Mouse (Mus musculus) fibroblast of lung, adult 2 months (primary cell): ENCODE measurements around the gene Map4k3.
A peak's percentile ranks its signal among the peaks of the same experiment; 100 is the strongest.
"Not testable (repeated sequence)": the region's sequence is repeated elsewhere in the genome, so short reads cannot be mapped to it uniquely, and the experiment has no call there.

ENCODE experiments used
- DNase-seq: peaks from one replicate; pipeline ENCODE4 v3.0.0-alpha.2; 2011; ENCODE audit warnings: low read depth

Gene Map4k3

DNA sequence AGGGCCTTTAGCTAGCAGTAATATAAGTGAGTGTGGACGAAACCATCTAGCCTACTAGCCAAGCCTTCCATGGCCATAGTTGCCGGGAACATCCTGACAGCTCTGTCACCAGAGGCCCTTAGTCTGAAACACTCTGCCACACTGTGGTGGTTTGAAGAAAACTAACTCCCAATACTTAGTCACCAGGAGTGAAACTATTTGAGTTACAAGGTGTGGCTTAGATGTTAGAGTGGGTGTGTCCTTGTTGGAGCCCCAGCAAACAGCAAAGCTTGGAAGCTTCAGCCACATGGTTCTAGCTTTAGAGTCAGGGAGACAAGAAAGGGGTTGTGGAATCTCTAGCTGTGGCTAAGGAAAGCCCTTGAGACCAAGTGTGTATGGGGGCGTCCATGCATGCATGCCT is 97.3 kb downstream of the Map4k3 start:
- DNase-seq, result no peak

DNA sequence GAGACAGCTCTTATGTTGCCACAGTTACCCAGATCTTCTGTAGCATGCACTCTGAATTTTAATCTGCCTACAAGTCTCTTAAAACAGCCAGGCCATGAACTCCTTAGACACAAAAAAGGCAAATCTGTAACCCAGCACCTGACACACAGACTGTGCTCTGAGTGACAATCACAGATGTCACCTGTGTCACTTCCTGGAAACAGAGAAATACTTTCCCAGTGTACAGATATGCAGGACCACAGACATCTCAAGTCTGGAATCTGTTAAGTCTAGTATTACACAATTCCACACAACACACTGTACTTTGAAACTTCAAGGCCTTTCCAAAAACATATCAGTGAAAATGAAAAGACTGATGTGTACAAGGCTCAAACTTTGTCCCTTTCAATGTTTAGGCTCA is 103.3 kb downstream of the Map4k3 start:
- no peak for DNase-seq

DNA sequence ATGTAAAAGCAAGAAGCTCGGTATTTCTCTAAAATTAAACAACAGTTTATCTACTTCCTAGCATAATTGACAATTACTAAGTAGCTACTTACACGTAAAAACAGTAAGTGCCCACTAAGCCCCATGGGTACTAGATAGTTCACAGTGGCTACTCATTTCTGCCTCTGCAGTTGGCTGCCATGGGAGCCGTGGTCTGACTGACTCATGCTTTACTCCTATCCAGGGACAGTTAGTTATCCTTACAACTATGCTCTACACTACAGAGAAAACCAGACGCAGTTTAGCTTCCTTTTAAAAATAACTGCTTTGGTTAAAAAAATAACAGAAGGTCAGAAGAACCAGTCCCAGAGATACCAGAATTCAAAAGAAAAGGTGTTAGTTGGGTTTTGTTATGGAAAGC is 106.6 kb downstream of the Map4k3 start:
- no peak for DNase-seq

DNA sequence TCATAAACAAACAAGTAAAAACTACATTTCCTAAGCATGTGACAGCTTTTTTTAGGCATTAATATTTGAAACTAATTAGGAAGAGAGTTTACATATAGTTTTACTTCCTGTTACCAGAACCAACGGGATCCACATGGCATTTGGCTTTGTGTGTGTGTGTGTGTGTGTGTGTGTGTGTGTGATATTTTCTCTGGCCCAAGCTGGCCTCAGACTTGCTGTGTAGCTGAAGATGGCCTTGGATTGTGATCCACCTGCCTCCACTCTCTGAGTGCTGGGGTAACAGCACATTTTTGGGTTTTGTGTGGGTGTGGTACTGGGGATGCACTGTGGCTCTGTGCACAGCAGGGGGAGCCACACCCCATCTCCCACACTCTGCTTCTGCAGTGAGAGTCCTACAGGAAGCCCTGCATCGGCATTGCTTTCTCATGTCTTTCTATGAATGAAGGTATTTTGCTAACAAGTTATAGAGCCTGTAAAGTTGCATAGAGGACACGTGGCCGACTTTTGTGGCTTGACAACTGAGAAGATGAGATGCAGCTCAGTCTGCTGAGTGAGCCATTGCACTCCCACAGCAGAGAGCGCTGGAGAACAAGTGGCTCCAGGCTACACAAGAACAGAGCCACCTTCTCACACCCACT is 107.4 kb downstream of the Map4k3 start:
- peak; percentile 23 for DNase-seq

DNA sequence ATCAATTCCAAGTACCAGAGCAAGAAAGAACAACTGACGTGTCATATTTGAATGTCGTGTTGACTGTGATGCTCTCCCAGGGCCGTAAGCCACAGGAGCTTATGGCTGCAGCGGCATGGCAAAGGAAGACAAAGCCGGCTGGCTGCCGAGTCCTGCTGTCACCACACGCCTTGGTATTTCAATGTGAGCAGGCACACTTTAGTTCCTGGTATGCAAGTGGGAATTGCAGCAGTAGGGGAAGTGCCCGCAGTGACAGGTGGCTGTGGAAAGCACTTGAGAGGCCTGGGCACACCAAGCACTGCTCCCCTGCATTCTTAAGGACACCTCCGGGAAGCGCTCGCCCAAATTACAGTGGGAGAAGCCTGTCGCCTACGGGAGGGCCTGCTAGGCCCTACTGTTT is 108.7 kb downstream of the Map4k3 start:
- DNase-seq, result no peak

DNA sequence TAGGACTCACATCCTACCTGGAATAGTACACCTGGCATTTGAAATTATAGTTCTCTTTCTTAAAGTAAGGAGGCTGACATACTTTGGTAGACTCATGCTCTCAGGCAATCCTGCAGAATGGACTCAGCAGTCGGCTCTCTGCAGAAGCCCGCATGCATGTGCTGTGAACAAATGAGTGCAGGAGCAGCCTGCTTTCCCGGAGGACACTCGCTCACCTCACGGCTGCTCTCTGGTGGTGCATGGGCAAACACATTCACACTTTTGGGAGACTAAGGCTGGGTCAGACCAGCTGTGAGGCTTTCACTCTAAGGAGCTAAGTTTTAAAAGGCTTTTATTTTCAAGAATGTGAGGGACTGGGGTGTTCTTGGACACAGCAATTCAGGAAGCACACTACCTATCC is 109.4 kb downstream of the Map4k3 start:
- DNase-seq, result no peak

DNA sequence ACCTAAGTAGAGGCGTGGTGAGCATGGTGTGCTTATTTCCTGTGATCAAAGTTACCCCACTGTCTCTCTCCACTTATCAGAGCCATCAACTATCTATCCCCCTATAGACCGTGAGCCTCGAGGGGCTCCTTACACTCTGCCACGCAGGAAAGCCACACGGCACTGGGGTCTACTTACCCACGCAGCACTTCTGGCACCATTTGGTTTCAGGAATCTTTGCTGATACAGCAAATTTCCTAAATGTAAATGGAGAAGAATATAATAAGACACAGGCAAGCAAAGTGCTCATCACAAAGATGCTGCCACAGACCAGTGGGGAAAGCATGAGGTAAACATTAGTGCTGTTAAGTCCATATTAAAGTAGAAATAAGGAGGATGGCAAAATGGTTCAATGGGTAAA is 124.5 kb downstream of the Map4k3 start:
- DNase-seq, result no peak

DNA sequence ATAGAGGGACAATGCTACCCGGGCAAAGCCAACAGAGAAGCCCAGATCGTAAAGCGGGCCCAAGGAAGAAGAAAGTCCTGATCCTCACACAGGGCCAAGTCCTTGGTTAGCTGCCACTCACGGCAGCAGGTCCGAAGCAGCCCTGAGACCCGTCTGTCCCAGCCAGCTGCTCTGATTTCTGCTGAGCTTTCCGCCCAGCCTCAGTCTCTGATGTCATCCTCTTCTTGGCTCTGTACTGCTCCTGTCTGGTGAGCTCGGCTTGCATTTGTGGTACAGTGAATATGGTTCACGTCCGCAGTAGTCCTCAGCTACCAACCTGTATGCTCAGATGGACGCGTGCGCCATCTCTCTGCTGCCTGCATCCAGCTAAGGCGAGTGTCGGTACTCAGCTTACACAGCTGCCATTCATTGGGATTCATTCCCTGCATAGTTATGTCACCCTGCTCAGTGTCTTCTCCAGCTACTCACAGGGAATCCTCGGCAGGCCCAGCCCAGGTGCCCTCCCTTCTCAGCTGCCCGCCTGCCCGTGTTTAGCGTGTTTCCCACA is 125.1 kb downstream of the Map4k3 start:
- DNase-seq, result no peak

DNA sequence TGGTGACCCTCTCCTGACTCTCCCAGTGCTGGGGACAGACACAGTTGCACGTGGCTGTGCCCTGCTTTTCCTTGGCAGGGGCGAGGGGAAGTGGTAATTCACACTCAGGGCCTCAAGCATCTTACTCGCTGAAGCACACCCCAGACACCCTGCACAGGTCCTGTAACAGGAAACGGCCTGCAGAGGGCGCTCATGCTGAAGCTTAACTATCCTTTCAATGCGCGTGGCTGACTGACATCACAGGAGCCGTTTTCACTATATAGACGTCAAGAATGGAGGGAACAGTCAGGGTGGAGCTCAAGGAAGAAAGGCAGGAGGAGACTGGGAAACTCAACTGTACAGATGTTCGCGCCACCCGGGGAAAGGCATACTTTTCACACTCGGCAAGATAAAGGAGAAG is 126.9 kb downstream of the Map4k3 start:
- DNase-seq, result no peak

DNA sequence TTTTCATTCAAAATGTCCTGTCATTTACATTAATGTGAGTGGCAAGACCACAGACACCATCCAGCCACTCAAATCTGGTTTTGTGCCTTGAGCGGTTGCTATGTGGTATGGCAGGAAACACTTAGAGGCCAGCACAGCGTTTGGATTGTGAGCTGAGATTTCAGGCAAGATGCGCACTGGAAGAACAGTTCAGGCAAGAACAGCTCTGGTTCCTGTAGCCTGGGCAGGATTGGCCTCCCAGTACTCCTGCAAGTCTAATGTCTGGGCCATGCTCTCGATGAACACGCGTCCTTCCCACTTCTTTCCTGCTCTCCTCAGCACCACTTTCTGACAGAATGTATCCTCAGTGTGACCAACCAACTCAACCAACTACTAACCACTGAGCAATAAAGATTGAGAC is 145.2 kb downstream of the Map4k3 start:
- no peak for DNase-seq

DNA sequence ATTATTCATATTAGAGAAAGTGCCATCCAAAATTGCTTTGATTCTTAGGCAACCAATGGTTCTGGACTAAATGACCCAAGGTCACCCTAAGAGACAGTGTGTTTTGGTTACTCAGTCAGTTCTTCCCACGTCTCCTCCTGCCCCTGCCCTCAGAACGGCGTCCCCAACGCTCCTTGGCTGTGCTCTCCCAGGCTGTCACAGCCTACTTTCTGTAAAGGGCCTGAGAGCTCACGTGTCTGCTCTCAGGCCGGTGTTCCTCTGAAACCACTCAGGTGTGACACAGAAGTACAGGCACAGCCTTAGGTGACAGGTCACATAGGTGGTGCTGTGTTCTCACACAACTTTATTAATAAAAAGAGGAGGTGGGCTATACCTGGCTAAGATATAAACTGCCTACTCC is 148.4 kb downstream of the Map4k3 start:
- no peak for DNase-seq

DNA sequence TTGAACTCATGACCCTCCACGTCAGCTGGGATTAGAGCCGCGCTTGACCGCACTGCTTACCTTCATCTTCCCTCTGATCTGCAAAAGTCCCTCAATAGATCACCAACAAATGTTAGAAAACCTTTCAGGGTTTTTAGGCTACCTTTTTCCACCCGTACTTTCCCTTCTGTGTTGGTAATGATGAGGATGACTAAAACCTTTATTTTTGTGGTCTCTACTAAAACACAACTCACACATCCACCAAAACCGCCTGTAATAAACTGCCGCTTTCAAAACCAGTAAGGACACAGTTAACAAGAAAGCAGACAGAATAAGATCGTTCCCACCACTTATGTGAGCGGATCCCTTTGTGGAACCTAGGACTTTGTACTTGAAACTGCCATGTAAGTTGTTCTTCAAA is 149.2 kb downstream of the Map4k3 start:
- DNase-seq, result no peak

DNA sequence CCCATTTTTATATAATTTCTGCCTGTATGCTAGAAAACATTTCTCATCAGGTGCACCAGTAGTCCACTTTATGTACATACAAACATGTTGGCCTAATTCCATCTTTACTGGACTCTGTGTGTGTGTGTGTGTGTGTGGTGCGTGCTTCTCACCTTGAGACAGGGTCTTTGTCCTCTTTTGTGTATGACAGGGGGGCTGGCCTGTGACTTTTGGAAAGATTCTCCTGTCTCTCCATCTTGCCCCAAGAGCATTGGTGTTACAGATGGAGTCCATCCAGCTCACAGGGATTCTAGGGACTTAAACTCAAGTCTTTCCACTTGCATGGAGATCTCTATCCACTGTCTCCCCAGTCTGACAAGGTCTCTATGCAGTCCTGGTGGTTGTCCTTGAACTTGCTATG is 150.2 kb downstream of the Map4k3 start:
- no peak for DNase-seq

DNA sequence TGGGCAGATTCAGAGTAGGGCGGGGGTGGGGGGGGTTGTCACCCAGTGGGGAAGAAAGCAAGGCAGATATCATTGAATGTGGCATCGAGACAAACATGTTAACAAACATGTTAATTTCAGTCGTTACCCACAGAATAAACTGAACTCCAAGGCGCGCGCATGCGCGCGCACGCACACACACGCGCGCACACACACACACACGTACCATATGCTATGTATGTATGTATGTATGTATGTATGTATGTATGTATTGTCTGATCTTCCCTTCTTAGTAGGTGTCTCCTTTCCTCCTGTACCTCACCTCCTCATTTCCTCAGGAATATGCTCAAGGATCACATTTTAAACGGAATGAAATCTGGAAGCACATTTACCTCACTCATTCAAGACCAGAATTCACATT is 150.6 kb downstream of the Map4k3 start, which contains the start of gene Cdkl4:
TSS of gene Cdkl4 (minus strand) at position 175 of the 400 bp plus-strand sequence.
- DNase-seq, result no peak

DNA sequence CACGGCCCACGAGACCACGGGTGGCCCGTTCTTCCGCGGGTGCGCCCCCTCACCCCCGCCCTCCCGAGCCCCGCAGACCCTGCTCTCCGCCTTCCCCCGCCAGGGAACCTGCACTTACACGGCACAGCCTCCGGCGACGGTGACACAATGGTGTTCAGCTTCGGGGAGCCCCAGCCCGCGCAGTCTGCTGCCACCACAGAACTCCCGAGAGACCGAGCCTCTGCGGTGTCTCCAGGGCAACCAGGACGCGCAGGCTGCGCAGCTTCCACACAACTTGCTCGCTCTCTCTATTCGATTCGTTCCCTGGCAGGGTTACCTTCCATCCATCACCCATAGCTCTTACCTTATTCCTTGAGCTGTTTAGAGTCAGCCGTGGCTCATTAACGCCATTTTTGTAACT is 151.1 kb downstream of the Map4k3 start:
- DNase-seq, result no peak

DNA sequence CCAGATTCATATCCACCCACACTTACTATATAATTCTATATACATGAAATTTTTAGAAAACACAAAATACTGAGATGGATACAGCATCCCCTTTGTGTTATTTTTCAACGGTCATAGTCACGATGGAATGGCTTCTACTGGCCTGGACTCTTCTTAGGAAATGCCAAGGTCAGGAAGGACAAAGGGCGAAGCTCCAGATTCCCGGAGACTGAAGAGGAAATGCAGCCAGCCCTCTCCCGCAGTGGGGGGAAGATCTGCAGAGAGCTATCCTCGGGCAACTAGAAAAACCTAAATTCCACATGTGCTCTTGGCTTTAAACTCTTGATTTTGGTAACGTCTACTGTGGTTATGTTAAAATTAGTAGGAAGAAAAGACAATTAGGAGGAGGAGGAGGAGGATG is 153.3 kb downstream of the Map4k3 start:
- DNase-seq, result no peak

DNA sequence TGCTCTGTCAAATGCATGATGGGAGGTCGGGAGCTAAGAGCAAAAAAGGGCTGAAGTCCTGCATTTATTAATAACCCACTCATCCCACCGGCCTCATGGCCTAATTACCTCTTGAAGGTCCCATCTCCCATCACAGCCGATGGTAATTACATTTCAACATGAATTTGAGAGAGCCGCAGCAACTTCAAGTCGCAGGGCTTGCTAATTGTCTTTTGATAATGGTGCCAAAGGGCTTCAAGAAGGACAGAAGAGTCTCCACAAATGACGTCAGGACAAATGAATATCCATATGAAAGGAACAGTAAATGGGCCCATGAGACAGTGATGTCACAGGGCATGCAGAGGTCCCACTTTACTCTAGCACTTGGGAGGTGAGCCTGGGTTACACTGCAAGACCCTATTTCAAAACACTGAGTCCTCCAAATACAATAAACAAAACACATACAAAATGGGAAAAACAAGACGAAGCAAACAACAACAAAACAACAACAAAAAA is 153.8 kb downstream of the Map4k3 start:
- DNase-seq, result no peak

DNA sequence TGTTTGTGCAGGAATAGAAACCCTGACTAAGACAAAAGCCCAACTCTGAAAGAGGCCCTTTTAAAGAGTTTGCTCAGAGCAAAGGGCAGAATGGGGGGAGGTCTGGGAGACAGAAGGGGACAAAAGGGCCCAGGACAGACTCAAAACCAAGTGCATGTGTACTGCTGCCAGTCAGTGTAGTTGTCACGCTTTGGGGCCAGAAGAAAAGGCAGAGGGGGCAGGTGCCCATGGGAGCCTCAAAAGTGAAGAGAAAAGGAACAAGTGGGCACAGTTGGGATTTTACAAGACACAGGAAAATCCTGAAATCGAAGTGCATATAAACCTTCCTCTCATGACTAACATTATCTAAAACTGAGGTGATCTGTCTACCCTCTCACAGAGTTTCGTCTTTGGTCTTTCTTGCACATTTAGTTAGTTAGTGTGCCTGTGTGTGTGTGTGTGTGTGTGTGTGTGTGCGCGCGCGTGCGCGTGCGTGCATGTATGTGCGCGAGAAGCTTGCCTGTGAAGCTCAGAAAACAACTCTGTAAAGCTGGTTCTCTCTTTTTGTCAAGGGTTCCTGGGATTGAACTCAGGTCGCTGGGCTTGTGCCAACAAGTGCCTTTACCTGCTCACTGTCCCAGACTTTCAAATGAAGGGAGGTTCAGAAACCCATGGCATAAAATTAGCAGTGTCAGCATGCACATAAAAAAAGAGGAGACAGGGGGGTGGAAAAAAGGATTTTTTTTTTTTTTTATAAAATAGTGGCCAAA is 155.9 kb downstream of the Map4k3 start:
- no peak for DNase-seq

DNA sequence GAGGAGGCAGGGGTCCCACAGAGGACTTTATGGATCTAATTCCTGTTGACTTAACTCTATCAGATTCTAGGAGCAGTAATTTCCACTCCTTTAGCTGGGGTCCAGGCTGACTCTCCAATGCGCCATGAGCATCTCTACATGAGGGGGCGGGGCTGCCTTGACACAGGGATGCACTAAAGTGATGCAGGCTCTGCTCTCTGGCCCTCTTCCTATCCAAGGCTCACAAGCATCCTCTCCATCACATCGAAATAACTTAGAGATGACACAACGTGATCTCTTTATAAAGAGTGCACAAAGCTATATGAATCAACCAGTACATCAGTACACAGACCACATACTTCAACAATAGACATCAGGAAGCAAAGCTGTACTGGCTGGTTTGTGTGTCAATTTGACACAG is 156.8 kb downstream of the Map4k3 start:
- no peak for DNase-seq

DNA sequence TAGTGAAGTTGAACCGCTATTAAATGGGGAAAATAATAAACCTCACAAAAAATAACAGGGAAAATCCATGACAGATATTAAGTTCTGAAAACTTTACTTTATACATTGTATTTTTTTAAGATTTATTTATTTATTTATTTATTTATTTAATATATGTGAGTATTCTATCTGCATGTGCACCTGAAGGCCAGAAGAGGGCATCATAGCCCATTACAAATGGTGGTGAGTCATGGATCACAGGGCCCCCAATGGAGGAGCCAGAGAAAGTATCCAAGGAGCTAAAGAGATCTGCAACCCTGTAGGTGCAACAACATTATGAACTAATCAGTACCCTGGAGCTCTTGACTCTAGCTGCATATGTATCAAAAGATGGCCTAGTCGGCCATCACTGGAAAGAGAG is 158.6 kb downstream of the Map4k3 start:
- not testable (repeated sequence) for DNase-seq

DNA sequence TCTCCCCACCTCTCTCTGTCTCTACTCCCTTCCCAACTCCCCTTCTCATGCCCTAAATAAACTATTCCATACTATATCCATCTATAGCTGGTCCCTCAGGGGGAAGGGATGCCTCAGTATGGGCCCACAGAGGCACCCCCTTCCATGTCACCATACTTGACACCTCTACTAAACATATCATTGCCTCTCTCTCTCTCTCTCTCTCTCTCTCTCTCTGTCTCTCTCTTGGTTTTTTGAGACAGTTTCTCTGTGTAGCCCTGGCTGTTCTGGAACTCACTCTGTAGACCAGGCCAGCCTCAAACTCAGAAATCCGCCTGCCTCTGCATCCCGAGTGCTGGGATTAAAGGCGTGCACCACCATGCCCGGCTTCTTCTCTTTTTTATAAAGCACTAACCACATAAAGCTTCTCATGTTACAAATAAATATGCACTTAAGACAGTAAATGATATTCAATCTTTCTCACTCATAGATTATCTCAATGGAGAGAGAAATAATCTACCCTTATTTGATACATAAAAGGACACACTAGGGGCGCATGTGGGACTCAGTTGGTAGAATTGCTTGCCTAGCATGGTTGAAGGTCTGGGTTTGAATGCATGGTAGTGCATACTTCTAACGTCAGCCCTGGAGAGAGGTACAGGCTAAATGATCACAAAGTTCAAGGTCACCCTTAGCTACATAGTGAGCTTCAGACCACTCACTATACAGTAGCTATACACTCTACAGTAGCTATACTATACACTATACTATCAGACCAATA is 159.3 kb downstream of the Map4k3 start:
- DNase-seq, result no peak

DNA sequence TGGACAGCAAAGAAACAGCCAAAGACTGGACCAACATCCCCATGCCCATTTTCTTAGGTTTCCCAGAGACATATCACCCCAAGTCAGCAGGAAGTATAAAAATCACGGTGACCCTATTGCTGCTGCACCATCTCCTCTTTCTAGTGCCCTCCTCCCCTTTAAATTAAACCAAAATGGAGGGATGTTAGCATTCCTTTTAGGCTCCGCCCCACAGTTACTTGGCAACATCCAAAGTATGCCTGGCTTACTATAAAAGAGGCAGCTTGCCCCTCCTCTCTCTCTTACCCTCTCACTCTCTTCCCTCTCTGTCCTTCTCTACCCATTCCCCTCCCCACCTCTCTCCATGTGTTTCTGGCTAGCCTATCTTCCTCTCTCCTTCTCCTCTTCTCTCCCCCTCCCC is 159.8 kb downstream of the Map4k3 start:
- no peak for DNase-seq

DNA sequence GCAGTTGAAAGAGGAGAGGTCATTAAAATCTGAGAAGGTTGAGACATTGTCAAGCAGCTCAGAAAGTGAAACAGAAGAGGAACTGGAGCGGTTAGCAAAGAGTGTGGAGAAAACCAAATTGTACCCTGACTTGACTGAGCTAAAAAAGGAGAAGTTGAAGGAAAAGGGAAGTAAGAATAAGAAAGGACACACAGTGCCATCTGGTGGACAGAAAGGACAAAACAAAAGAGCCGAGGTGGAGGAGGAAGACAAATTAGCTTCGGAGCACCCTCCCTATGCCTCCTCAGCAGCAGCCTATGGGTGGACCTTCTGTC is 163.7 kb downstream of the Map4k3 start:
- no peak for DNase-seq
